Mouse (Mus musculus) stomach, postnatal 0 days (tissue): ENCODE data around the gene Mbd5.

Source experiments
- CTCF ChIP-seq: IDR thresholded peaks from 2 replicates; pipeline ENCODE4 v1.5.1; 2016; ENCODE audit warnings: antibody characterized with exemption, low read depth, mild to moderate bottlenecking, moderate library complexity
- EP300 ChIP-seq: optimal IDR thresholded peaks from 2 replicates; pipeline ENCODE3; 2016; ENCODE audit warnings: antibody characterized with exemption

GRCm38 (mm10) chr2:49372586-49372985, 423.3 kb downstream of the Mbd5 start:
- TF ChIP-seq CTCF, result no peak
- no peak for TF ChIP-seq EP300
